Mouse (Mus musculus) stomach, postnatal 0 days (tissue): ENCODE data around the gene Gm11213.

ENCODE experiments used
- CTCF ChIP-seq: IDR thresholded peaks from 2 replicates; pipeline ENCODE4 v1.5.1; 2016; ENCODE audit warnings: antibody characterized with exemption, low read depth, mild to moderate bottlenecking, moderate library complexity
- EP300 ChIP-seq: optimal IDR thresholded peaks from 2 replicates; pipeline ENCODE3; 2016; ENCODE audit warnings: antibody characterized with exemption

DNA sequence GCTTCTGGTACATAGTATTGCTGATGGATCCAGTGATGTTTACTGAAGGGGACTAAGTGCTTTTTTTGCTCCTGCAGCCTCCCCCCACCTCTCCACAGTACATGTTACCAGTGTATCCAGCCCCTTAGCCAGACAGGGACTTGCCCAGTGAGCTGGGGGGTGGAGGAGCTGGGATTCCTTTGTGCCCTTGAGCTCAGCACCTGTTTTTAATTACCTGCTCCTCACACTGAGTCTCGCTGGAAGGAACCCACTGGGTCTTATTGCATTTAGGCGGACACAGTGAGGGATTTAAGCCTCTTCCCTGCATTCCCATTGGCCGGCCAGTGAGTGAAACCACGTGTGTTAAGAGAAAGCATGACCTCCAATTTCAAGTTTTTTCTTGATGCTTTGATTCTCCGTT is 22.5 kb downstream of the Gm11213 start:
- TF ChIP-seq CTCF (no peak), EP300 (no peak)
